Mouse (Mus musculus) heart, embryonic 11.5 days (tissue): ENCODE measurements around the gene Supt4a. TPM values are rescaled to one million over a fixed set of nuclear protein-coding genes. Genes with fewer than 3 reads are reported as not detected.
A peak's percentile ranks its signal among the peaks of the same experiment; 100 is the strongest.

Source experiments
- ATAC-seq: fragments of 200-750 bp; cut with Nextera tagmentation; replicated peaks from 2 replicates; pipeline ENCODE4 v1.8.0; 2017; ENCODE audit warnings: moderate library complexity; ENCODE audit not compliant: insufficient number of reproducible peaks, low FRiP score, low TSS enrichment
- H3K27ac ChIP-seq: fragments of 300-500 bp; sonication (generic); 2 replicates; pipeline ENCODE4 v1.5.1; 2014; ENCODE audit warnings: mild to moderate bottlenecking, low read depth, low read length
- H3K27me3 ChIP-seq: fragments of 300-500 bp; sonication (generic); 2 replicates; pipeline ENCODE4 v1.6.1; 2014; ENCODE audit warnings: mild to moderate bottlenecking, low read length, mixed read lengths; ENCODE audit not compliant: control insufficient read depth, insufficient read depth
- H3K36me3 ChIP-seq: fragments of 300-500 bp; sonication (generic); 2 replicates; pipeline ENCODE4 v1.6.1; 2014; ENCODE audit warnings: mild to moderate bottlenecking, low read length, moderate library complexity, mixed read lengths; ENCODE audit not compliant: control insufficient read depth, insufficient read depth
- H3K4me1 ChIP-seq: fragments of 300-500 bp; sonication (generic); 2 replicates; pipeline ENCODE4 v1.6.1; 2014; ENCODE audit warnings: low read length; ENCODE audit not compliant: control insufficient read depth, insufficient read depth
- H3K4me2 ChIP-seq: fragments of 300-500 bp; sonication (generic); 2 replicates; pipeline ENCODE4 v1.6.1; 2014; ENCODE audit warnings: mild to moderate bottlenecking, moderate library complexity
- H3K4me3 ChIP-seq: fragments of 300-500 bp; sonication (generic); 2 replicates; pipeline ENCODE4 v1.5.1; 2014; ENCODE audit warnings: low read depth, low read length
- H3K9ac ChIP-seq: fragments of 300-500 bp; sonication (generic); 2 replicates; pipeline ENCODE4 v1.6.1; 2014; ENCODE audit warnings: mild to moderate bottlenecking, low read depth, low read length, moderate library complexity
- H3K9me3 ChIP-seq: fragments of 300-500 bp; sonication (generic); replicated peaks from 2 replicates; pipeline ENCODE4 v1.6.1; 2016; ENCODE audit warnings: low read length; ENCODE audit not compliant: control insufficient read depth
- WGBS: fragments of 180-500 bp; shearing (Covaris S2); extraction: QIAGEN DNeasy Blood & Tissue Kit; methylation state at CpG from one replicate; pipeline ENCODE4 v1.1.7; 2014; ENCODE audit not compliant: insufficient replicate concordance; 5-methylcytosine and 5-hydroxymethylcytosine counted together
- polyA plus RNA-seq: library from polyadenylated mRNA; unstranded; fragments of >200 nt; fragmentation: Nextera tagmentation; extraction: Ambion mirVana; gene quantifications from 2 replicates; pipeline ENCODE4 v1.2.1, GENCODE M21; 2014

Gene Supt4a
- polyA plus RNA-seq, 1 experiment from 2014 or later: 120 TPM

DNA sequence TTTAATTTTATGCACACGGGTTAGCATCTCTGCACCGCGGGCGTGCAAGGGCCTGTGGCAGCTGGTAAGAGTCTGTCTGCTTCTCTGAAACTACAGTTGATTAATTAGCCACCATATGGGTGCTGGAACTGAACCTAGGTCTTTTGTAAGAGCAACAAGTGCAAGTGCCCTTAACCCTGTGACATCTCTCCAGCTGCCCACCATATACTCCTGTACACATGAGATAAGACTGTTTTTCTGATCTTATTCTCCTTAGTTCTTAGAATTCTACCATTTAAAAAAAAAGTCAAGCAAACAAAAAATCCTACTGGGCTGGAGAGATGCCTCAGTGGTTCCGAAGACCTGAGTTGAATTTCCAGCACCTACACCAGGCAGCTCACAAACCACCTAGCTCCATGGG lies 33.7 kb upstream of the Supt4a start:
- Histone ChIP-seq H3K27ac (no peak overlapping the region), H3K4me2 (no peak overlapping the region), H3K9me3 (no peaks in the 10 kb centered on the region), H3K9ac (no peak overlapping the region), H3K27me3 (no peaks in the 10 kb centered on the region; the same call in 1 of the 2 replicates), H3K36me3 (no peaks in the 10 kb centered on the region), H3K4me3 (no peak overlapping the region), H3K4me1 (no peaks in the 10 kb centered on the region)
- 86% methylated on average over 5 of the region's 5 CpGs for WGBS
- ATAC-seq: no peak

GRCm38 (mm10) chr11:87704289-87704688 lies 33.1 kb upstream of the Supt4a start:
- Histone ChIP-seq H3K27ac (no peak overlapping the region), H3K9me3 (no peaks in the 10 kb centered on the region), H3K4me3 (no peak overlapping the region), H3K27me3 (peaks cover 4% of the 10 kb centered on the region; the same call in 1 of the 2 replicates), H3K36me3 (no peaks in the 10 kb centered on the region), H3K9ac (no peak overlapping the region), H3K4me1 (no peaks in the 10 kb centered on the region), H3K4me2 (no peak overlapping the region)
- WGBS: 78% methylated on average over 9 of the region's 9 CpGs
- no peak for ATAC-seq

DNA sequence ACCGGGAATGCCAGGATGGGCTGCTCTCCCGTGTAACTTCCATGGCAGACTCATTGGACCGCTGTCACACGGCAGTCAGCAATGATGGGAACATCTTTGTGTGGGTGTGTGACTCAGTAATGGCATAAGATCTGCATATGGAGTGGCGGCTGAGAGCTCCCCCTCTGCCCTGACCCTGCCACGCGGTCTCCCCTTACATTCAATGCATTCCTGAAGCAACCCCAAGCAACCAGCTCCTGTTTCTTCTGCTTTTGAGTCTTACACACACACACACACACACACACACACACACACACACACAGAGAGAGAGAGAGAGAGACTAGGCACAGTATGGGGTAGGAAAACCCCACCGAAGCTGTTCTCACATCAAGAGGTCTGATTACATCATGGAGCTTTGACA lies 29.8 kb upstream of the Supt4a start:
- WGBS: 67% methylated on average over 8 of the region's 8 CpGs
- Histone ChIP-seq H3K4me2 (no peak overlapping the region), H3K4me3 (no peak overlapping the region), H3K9me3 (no peaks in the 10 kb centered on the region), H3K36me3 (no peaks in the 10 kb centered on the region), H3K9ac (no peak overlapping the region), H3K27ac (no peak overlapping the region), H3K4me1 (peaks cover 10% of the 10 kb centered on the region), H3K27me3 (peaks cover 21% of the 10 kb centered on the region)
- ATAC-seq: no peak

DNA sequence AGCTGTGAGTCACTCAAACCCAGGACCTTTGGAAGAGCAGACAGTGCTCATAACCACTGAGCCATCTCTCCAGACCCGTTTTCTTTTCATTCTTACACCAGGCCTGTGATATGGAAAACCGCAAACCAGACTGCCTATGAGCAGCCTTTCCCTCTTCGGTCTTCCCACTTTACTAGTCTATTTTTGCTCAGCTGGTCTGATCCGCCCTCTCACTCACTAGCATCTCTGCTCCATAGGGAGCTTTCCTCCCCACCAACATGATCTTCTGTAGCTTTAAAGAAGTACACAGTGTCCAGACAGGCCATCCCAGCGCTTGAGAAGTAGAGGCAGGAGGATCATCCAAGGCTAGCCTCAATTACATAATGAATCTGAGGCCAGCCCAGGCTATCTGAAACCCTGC lies 28.4 kb upstream of the Supt4a start:
- H3K9ac ChIP-seq: no peak overlapping the region
- H3K27ac ChIP-seq: no peak overlapping the region

GRCm38 (mm10) chr11:87709513-87710261 lies 27.7 kb upstream of the Supt4a start:
- Histone ChIP-seq H3K36me3 (no peaks in the 10 kb centered on the region), H3K4me3 (peak overlapping the region; percentile 38), H3K9me3 (no peaks in the 10 kb centered on the region), H3K27me3 (peaks cover 21% of the 10 kb centered on the region), H3K27ac (no peak overlapping the region), H3K9ac (peak overlapping the region; percentile 54), H3K4me1 (peaks cover 10% of the 10 kb centered on the region), H3K4me2 (peak overlapping the region; percentile 69)
- 11% methylated on average over 21 of the region's 21 CpGs for WGBS
- ATAC-seq: 0 out of 2 replicates have a peak, but pooled peaks have one; percentile 26

More for the DNA sequence above, 28.4 kb upstream of the Supt4a start:
- H3K36me3 ChIP-seq: no peaks in the 10 kb centered on the region
- H3K4me3 ChIP-seq: no peak overlapping the region
- 75% methylated on average over 5 of the region's 5 CpGs for WGBS
- no peaks in the 10 kb centered on the region for H3K9me3 ChIP-seq
- H3K27me3 ChIP-seq: peaks cover 21% of the 10 kb centered on the region
- H3K4me2 ChIP-seq: no peak overlapping the region
- no peak for ATAC-seq
- H3K4me1 ChIP-seq: peaks cover 10% of the 10 kb centered on the region

DNA sequence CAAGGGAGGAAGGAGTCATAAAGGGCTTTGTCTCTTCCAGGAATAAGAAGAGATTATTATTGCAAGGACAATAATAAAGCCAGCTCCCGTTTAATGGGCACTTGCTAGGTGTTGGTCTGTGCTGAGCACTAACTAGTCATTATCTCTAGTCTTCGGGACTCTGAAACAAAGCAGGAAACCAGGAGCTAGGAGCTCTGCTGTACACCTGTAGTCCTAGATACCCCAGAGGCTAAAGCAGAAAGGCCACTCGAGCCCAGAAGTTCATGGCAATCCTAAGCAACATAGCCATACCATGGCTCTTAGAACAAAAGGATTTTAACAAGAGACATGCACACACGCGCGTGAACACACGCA lies 27.1 kb upstream of the Supt4a start:
- H3K9me3 ChIP-seq: no peaks in the 10 kb centered on the region
- no peaks in the 10 kb centered on the region for H3K36me3 ChIP-seq
- H3K4me1 ChIP-seq: peaks cover 10% of the 10 kb centered on the region
- peak overlapping the region; percentile 69 for H3K4me2 ChIP-seq
- peak overlapping the region; percentile 54 for H3K9ac ChIP-seq
- no peak for ATAC-seq
- no peak overlapping the region for H3K27ac ChIP-seq
- 51% methylated on average over 7 of the region's 7 CpGs for WGBS
- peak overlapping the region; percentile 38 for H3K4me3 ChIP-seq
- H3K27me3 ChIP-seq: peaks cover 21% of the 10 kb centered on the region

DNA sequence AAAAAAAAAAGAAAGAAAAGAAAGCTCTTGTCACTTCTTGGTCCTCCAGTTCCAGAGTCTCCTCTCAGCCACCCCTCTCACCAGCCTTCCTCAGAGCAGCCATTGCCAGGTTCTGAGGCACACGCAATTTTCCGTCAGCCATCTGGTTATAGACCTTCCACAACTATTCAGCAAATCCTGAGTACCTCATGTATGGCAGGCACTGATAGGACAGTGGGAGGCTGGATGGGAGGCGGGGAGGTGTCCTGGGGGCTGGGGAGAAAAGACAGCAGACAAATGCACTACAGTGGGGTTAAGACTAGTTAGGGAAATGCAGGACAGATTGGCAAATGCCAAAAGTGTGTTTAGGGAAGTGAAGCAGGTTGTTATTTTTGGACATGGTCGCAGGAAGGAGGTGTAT lies 25.2 kb upstream of the Supt4a start:
- ATAC-seq: no peak
- 58% methylated on average over 4 of the region's 4 CpGs for WGBS

GRCm38 (mm10) chr11:87715999-87716398 lies 21.4 kb upstream of the Supt4a start:
- Histone ChIP-seq H3K9ac (no peak overlapping the region), H3K4me2 (no peak overlapping the region), H3K27ac (no peak overlapping the region), H3K4me3 (no peak overlapping the region), H3K9me3 (no peaks in the 10 kb centered on the region), H3K36me3 (no peaks in the 10 kb centered on the region), H3K27me3 (peaks cover 4% of the 10 kb centered on the region; the same call in 1 of the 2 replicates), H3K4me1 (no peaks in the 10 kb centered on the region)
- WGBS: 81% methylated on average over 4 of the region's 4 CpGs
- no peak for ATAC-seq

More for the DNA sequence above, 25.2 kb upstream of the Supt4a start:
- H3K9ac ChIP-seq: no peak overlapping the region
- H3K4me3 ChIP-seq: no peak overlapping the region
- peaks cover 10% of the 10 kb centered on the region for H3K4me1 ChIP-seq
- H3K9me3 ChIP-seq: no peaks in the 10 kb centered on the region
- peaks cover 21% of the 10 kb centered on the region for H3K27me3 ChIP-seq
- H3K4me2 ChIP-seq: no peak overlapping the region
- H3K27ac ChIP-seq: no peak overlapping the region
- no peaks in the 10 kb centered on the region for H3K36me3 ChIP-seq

- WGBS: 73% methylated on average over 7 of the region's 7 CpGs
- H3K27me3 ChIP-seq: no peaks in the 10 kb centered on the region
- no peak overlapping the region for H3K4me2 ChIP-seq
- no peaks in the 10 kb centered on the region for H3K36me3 ChIP-seq
- no peaks in the 10 kb centered on the region for H3K9me3 ChIP-seq
- H3K4me3 ChIP-seq: no peak overlapping the region
- no peak overlapping the region for H3K27ac ChIP-seq
- H3K9ac ChIP-seq: no peak overlapping the region
- no peak for ATAC-seq
- no peaks in the 10 kb centered on the region for H3K4me1 ChIP-seq
Observed at GRCm38 (mm10) chr11:87719526-87719925, 17.8 kb upstream of the Supt4a start.
